Mouse (Mus musculus): ENCODE results near the gene Reg4.

The Reg4 gene

DNA sequence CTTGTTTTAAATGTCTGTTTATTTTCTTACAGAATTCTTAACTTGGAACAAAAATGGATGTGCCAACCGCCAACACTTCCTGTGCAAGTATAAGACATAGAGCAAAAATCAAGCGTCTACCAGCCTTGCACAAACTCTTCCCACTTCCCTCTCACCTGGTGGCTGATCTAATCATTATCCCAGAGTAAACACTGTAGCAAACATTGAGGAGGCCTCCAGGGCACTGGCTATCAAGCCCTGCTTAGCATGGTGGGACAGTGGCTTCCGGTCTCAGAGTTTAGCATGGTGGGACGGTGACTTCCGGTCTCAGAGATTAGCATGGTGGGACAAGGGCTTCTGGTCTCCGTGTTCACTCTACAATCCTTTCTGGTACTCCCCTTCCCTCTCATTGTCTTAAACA, 14.3 kb downstream of the Reg4 start:
- DNase-seq (ENCODE audit: low spot score in 2 of 2): no peak

DNA sequence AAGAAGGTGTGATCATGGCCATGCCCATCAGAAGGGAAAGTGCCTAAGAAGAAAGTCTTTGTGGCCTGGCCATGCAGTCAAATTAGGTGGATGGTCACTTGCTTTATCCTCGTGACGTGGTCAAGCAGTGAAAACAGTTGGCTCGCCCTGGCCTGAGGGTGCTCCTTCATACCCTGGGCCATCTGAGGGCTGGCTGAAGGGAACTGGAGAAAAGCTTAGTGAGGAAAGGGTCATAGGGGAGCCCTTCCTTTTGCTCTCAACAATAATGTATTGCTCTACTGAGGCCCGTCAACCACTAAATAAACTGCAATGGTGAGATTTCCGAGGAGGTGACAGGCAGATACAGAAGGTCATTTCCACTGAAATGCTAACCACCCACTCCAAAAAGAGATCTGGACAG, 15.3 kb downstream of the Reg4 start:
- no peak for DNase-seq (ENCODE audit: low spot score in 2 of 2)

DNA sequence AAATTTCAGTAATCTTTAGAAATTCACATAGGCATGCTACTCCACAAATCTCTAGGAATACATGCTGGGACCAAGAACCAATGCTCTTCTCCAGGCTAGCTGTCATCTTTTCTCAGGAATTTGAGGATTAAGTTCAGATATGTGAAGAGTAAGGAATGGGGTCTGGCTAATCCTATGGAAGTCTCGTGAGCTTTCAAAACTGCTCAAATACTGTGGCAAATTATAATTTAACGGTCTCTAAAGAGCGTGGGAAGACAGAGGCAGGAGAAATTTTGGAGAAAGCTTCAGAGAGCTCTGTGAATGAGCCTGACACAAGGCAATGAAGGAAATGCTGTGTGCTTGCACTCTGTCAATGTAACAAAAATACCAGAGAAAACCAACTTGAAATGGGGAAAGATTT, 16.2 kb downstream of the Reg4 start:
- no peak for DNase-seq (ENCODE audit: low spot score in 2 of 2)

DNA sequence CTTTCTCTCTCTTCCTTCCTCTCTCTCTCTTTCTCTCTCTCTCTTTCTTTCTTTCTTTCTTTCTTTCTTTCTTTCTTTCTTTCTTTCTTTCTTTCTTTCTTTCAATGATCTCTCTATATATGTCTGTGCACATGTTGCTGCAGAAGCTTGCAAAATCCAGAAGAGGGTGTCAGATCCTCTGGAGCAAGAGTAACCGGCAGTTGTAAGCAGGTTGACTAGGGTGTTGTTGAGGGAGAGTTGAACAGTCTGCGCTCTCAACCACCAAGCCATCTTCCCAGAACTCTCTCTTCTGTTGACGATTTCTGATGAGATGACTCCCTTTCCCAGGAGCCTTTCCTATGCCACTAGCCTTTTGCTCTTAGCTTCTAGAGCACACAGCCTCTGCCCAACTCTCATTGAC, 20.1 kb downstream of the Reg4 start:
- no peak for DNase-seq (ENCODE audit: low spot score in 2 of 2)

DNA sequence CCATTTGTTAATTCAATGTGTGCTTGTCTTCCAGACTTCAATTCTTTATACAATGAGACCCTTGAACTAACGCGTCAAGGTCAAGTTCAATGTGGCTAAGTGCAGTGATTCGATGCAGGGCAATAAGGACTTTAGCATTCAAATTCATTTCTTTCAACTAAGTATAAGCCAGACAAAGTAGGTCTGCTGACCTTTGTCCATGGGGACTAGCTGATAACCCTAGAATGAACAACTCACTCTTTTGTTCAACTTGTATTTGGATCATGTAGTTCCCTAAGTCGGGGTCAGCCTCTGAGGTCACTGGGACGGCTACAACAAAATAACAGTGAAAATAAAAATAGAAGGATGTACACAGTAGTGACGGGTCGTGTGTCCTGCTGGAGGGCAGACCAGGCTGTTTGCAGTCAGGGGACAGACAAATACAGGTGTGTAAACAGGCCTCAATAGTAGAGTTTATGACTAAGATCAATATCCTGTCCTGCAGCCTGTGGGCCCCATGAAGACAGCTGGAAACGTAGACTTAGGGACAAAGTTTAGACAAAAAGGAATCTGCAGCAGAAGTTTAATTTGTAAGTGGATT, 20.6 kb downstream of the Reg4 start:
- no peak for DNase-seq (ENCODE audit: low spot score in 2 of 2)

DNA sequence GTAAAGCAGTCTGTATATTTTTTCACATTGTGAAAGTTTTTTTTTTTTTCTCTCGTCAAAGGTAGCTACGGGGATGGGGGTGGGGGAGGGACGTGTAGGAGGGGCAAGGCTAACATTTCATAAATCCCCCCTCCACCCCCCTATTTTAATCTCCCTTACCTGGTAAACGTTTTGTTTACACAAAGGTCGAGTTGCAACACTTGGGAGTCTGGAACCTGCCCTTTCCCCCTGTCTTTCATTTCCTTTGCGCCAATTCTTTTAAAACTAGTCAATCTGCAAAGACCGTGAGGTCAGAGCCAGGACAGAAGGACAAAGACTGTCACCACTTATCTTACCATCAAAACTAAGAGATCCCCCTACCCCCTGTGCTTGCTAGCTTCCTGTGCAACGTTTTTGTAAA, 23.9 kb downstream of the Reg4 start:
- no peak for DNase-seq (ENCODE audit: low spot score in 2 of 2)

DNA sequence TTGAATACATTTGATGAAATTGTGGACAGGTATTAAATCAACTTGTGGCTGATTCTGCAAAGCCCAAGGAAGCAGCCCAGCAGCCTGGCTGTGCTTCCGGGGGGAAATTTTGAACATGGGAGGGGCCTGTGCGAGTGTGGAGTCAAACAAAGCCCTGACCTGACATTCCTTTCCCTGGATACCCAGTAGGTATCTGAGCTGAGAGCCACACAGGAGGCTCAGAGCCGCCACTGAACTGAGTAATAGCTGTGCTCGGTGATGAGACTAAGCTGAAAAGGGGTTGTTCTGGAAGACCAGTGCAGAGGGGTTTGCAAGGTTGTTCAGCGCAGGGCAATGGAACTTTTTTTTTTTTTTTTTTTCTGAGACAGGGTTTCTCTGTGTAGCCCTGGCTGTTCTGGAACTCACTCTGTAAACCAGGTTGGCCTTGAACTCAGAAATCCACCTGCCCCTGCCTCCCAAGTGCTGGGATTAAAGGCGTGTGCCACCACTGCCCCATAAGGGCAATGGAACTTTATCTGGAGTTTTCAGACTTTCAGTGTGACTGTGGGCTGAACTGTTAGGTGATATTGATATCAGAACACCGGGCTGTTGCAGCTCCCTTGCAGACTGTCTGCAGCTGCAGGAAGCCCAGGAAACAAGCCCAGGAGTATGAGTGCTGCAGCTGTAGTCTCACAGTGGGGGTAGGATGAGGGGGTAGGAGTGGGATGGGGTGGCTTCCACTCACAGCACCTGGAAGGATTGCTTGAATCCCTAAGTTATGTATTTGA, 25.2 kb downstream of the Reg4 start:
- no peak for DNase-seq (ENCODE audit: low spot score in 2 of 2)

DNA sequence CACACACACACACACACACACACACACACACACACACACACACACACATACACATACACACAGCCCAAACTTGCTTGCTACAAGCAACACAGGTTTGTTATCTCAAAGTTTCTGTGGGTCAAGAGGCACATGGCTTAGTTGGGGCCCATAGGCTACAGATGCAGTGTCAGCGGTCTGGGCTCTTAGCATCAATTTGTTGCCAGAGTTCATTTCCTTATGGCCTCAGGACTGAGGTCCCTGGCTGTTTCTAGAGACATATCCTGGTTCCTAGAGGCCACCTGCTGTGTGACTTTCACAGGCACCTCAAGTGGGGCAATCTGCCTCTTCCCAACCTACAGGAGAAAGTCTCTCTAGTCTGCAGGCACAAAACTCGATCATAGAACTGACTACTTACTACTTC, 27.4 kb downstream of the Reg4 start:
- DNase-seq (ENCODE audit: low spot score in 2 of 2): no peak

DNA sequence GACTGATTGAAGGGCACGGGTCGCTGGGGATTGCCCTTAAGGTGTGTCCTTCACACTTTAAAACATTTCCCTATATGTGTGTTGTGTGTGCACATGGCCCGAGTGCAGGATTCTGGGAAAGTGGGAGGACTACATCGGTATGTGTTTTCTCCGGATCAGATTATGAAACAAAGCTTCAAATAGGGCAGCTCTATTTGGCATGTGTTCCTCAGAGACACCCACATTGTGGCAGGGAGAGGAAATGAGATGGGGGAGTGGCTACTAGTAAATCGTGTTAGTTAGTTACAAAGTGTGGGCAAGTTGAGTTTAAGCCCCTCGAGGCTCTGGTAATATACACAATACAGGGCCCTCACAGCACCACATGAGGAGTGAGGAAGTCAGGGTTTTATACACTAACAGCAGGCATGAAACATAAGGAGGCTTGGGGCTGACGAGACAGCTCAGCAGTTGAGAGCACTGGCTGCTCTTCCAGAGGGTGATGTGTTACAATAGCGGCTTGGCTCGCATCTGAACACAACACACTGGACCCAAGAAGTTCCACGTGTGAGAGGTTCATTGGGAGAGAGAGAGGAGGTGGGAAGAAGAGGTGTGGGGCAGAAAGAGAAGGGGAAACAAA, 28.0 kb downstream of the Reg4 start:
- no peak for DNase-seq (ENCODE audit: low spot score in 2 of 2)

DNA sequence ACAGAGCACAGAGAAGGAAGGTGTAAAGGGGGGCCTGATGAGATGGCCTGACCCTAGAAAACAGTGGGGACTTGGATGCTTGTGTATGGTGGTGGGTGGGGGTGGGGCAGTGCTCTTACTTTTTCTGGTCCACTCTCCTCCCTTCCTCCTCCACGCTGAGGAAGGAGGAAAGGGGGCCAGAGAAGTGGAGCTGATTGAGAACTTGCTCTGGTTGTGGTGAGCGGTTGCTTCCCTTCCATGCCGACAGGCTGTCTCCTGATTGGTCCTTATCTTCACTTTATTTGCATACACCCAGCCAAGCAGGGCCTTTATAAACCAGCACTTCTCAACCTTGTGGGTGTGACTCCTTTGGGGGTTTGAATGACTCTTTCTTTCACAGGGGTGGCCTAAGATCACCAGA, 32.1 kb downstream of the Reg4 start:
- DNase-seq (ENCODE audit: low spot score in 2 of 2): no peak

DNA sequence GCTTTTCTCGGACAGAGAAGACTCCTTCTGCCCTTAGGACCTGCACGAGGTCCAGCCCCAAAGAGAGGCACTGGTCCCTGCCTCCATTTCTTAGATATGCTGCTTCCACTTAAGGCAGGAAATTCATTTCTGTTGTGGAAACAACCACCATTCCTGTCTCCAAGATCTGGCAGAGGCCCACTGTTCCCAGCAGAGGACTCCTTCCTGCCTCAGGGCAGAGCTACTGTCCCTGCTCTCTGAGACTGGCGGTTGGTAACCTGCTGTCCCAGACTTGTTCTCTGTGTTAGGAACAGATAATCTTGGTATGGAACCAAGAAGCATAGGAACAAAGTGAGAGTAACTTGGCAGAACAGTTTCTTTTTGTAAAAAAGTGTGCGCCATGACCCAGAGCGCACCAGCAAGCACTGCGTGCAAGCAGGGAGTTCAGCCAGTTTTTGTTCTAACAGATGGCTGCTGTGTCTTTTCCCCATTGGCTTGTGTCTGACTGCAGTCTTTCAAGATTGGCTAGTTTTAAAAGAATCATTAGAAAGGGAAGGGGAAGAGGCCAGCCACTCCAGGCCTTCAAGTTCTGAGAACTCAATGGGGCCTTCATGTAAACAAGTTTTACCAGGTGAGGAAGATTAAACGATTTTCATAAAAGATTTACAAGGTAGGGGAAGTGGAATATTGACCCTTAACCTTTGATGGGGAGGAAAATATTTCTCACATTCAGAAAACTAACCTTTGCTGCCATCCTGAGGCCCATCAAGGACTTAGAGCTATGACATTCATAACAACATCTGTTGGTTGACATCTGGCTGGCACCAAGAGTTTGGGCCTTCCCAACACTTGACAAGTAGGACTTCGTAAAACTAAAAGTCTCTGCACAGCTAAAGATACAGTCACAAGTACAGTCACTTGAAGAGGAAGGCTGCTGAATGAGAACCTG, 33.0 kb downstream of the Reg4 start:
- DNase-seq (ENCODE audit: low spot score in 2 of 2): no peak

DNA sequence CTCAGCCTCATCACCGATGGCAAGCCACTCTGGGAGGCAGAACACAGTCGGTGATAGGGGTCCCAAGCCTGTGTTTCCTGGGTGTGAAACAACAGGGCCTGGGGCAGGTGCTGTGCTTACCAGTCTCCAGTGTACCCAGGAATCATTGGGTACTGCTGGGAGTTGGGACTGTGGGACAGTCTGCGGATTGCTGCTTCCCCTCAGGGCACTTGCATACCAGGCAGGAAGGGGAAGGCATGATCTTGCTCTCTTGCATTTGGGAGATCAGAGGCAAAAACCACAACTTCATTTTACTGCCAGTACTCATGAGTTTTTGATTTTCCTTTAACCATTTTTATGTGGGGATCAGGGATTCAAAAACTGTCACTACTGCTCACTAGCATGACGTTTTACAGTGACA, 36.8 kb downstream of the Reg4 start:
- no peak for DNase-seq (ENCODE audit: low spot score in 2 of 2)

DNA sequence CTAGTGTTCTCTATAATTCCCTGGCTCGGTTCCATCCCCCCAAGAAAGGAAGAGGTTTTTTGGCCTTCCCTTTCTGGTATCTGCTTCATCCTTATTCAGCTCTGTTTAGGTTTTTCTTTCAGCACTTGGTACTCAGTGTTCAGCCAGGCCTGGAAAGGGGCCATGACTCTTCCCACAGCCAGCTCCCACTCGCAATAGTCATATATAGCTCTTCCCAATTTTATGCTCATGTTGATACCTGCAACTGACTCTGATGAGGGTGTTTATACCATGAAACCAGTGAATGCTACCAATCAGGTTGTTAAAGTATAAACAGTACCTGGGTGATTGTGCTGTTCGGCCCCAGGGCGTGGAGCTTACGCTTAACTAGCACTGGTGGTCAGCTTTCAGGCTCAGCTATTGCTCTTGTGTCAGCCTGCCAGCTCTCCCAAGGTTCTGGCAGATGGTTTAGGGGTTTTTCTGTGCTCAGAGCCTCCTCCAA, 37.4 kb downstream of the Reg4 start:
- no peak for DNase-seq (ENCODE audit: low spot score in 2 of 2)

DNA sequence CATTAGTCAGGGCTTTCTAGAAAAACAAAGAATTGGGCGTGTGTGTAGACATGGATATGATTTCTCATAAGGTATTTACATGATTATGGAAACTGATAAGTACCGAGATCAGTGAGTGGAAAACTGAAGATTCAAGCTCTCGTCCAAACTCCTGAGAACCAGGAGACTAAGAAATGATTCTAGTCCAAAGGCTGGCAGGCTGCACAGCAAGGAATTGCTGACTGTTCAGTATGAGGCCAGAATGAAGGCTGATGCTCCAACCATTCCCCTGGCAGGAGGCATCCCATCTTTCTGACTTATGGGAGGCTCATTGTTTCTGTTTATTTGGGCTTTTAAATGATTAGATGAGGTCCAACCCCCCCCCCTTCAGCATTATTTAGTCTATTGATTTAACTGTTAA, 38.6 kb downstream of the Reg4 start:
- no peak for DNase-seq (ENCODE audit: low spot score in 2 of 2)

DNA sequence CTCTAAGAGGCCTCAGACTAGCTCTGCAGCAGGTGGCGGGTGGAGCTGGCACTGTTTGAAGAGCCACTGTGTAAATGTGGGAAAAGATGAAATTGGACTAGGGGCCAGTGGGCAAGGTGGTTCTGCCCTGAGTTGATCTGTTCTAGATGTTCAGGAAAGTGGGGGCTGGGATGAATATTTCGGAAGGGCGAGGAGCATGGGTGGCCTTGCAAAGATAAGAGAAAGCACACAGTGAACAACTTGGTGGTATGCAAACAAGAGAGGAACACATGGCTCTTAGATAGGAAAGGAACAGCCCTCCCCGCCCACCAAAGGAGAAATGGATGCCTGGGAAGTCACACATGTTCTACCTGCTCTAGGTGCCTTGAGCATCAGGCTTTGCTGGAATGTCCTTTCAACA, 39.5 kb downstream of the Reg4 start:
- no peak for DNase-seq (ENCODE audit: low spot score in 2 of 2)

DNA sequence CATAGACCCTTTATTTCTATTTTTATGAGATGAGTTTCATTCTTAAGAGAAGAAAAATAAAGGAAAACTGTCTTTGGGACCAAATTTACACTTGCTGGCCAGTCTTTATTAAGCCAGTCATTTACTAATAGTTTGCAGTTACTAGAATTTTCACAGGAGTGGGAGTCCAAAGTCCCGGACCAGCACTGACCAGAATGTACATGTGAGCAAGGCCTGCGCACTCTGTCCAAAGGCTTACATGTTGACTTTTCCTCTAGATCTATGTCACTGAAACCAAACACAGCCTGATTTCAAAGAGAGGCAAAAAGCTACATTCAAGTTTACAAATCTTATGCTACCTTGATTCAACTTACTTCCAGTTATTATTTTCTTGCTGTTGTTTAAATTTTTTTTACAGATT, 40.2 kb downstream of the Reg4 start:
- DNase-seq (ENCODE audit: low spot score in 2 of 2): no peak

DNA sequence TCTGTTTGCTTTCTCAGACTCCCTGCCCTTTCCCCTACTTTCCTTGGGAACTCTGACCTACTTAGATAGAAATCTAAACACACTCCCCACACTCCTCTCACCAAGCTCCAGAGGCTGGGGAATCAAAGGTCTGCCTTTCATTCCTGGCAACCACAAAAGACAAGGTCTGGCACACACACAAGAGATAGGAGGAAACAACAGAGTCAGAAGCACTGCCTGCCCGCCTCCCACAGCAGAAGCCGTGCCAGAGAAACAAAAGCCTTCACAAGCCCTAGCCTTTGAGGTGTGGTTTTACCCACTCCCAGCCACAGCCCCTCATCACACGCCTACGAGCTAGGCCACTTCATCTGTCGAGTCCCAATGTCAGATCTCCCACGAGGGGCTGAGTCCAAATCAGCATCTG, 45.3 kb downstream of the Reg4 start:
- no peak for DNase-seq (ENCODE audit: low spot score in 2 of 2)

DNA sequence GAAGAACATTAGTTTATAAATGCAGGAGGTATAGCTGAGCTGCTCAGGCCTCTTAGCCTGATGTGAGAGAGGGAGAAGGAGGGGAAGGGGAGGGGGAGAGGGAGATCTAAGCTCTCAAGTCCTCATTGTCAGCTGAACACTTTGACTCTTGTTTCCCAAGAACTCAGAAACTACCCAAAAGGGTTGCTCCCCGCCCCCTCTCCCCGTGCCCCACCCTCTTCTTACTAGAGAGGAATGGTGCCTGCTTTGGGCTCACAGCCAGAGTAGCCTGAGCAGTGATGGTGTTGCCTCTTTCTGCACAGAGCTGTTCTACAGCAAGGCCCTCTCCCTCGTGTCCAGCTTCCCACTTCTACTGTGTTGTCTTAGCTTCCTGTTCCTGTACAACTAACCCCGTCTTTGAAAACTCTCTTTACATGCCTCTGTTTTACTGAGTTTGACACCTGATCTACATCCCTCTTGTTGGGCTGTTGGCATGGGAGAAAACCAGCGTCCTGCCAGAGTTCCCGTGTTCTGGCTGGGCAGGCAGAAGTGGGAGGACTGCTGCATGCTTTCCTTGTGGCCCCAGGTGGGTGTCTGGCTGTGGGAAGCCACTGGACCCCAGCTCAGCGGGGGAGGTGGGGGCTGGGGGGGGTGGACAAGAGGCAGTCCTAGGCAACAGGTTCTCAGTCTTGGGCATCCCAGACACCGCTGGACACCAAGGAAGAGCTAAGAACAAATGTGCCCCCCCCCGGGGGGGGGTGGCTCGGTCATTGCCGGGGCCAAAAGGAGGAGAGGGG, 51.9 kb downstream of the Reg4 start:
- DNase-seq (ENCODE audit: low spot score in 2 of 2): no peak

DNA sequence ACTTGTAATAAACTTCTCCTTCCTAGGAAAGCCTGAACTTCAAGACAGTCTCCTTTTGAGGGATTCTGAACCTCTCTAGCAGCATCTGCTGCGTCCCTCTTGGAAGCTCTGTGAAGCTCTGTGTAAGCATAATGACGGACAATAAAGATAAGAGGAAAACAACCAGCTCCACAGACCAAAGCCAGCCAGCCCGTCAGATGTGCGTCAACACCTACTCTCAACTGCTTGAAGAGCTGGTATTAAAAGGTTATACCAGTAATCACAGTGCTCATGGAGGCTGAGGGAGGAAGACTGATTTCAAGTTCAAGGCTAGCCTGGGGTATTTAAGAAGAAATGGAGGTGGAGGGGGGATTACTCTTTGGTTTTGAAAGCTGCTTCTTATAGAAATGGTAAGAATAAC, 57.7 kb downstream of the Reg4 start:
- DNase-seq (ENCODE audit: low spot score in 2 of 2): no peak

DNA sequence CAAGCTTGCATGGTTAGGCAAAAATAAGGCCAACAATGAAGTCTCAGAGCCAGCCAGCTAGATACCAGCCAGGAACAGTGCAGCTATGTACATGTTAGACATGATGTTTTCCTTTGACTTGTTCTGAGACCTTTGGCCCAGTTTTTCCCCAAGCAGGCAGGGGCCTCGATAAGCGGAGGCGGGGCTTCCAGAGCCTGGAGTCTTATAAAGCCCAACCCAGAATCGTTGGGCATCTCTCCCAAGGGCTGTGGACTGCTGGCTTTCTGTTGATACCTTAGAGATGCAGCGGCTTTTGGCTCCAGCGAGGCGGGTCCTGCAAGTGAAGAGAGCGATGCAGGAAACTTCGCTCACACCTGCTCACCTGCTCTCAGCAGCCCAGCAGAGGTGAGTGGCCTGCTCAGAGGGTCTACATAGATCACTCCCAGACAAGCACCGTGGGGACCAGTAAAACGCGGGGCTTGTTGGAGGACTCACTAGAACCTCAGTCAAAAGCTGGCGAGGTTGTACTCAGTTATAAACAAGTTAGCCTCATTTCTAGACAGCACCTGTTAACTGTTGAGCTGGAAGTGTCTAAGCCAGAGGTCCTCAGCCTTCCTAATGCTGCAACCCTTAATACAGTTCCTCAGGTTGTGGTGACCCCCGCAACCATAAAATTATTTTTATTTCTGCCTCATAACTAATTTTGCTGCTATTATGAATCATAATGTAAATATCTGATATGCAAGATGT, 58.4 kb downstream of the Reg4 start, which contains the start of gene Hmgcs2:
TSS of gene Hmgcs2 (plus strand) at position 232 of the 729 bp plus-strand sequence.
- peak in 1 of 2 experiments; percentile 15 for DNase-seq (ENCODE audit: low spot score in 2 of 2)

Measured in cerebellum, postnatal 4 days (tissue).